11 mouse cellular contexts compared by ENCODE assay signal in the genomic region with DNA sequence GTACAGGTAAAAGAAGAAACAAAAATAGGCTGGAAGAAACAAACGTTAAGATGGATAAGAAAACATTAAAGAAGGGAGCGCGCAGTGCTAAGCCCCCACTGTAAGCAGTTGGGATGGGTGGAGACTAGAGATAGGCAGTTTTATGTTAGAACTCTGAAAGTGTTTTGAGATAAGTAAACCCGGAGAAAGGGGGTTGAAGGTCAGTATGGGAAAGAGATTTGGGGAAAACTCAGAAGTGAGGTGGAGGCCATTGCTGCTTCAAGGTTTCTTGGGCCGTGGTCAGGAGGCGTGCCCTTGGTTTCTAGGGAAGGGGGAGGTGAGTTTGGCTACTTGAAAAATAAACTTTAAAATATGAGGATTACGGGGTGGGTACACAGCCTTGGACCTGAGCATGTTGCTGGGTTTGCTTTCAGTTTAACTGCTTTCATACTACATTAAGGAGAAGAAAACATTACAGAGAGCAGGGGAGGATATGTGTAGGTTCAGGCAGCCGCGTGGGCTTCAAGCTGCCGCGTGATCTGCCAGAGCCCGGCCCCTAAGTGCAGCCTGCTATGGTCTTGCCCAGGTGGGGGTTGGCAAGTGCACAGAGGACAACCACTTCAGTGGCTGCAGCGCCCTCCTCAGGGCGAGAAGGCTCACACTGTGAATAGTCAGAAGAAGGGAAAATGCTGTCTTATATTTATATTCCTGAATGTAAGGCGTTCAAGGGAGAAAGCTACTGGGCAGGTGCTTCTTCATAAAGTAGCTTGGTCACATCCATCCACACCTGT. TPM values are rescaled to one million over a fixed set of nuclear protein-coding genes. Genes with fewer than 3 reads are reported as not detected.
DNase-seq lines count a peak whose midpoint lies in the region; ATAC-seq and TF ChIP-seq lines count a peak whose summit lies in the region.
"Had no signal": no experiment of that assay in that cellular context is flagged by ENCODE, and none has a peak within 500 bp of the region (broad histone marks: within the 10 kb centered on the region; RNA-seq: fewer than 3 reads in every experiment).

No protein-coding gene starts in this region.

- H3K4me2 ChIP-seq in intestine, embryonic 16.5 days (ENCODE audit: low read depth, low read length) = no peak overlapping the region
- H3K4me2 ChIP-seq in midbrain, embryonic 15.5 days = no peak overlapping the region
- no peak overlapping the region for H3K4me2 ChIP-seq in hindbrain, embryonic 16.5 days (ENCODE audit: low read length)
- H3K4me2 ChIP-seq: lung, embryonic 15.5 days had no signal

- no peaks in the 10 kb centered on the region for H3K36me3 ChIP-seq in intestine, embryonic 16.5 days (ENCODE audit: control insufficient read depth, insufficient read depth, low read length)
- no peaks in the 10 kb centered on the region for H3K36me3 ChIP-seq in midbrain, embryonic 15.5 days (replicated peaks)
- no peaks in the 10 kb centered on the region for H3K36me3 ChIP-seq in hindbrain, embryonic 16.5 days (ENCODE audit: control insufficient read depth, insufficient read depth, low read length)
- H3K36me3 ChIP-seq: lung, embryonic 15.5 days had no signal

- peak; percentile 22; the same call in 1 of the 2 replicates for TF ChIP-seq CTCF in gastrocnemius, adult 2 months (IDR thresholded peaks at IDR 0.05)

- no peak for DNase-seq in gastrocnemius, adult 2 months
- DNase-seq in gastrocnemius, postnatal 4 days (ENCODE audit: low spot score in 2 of 2) = no peak
- DNase-seq in ES-CJ7 (ENCODE audit: low read depth, low spot score) = peak; percentile 30
- DNase-seq in lung, postnatal 14 days = peak; percentile 7

- no peak overlapping the region for H3K4me3 ChIP-seq in gastrocnemius, adult 2 months
- no peak overlapping the region for H3K4me3 ChIP-seq in intestine, embryonic 16.5 days (ENCODE audit: low read length)
- H3K4me3 ChIP-seq in midbrain, embryonic 15.5 days = no peak overlapping the region
- no peak overlapping the region for H3K4me3 ChIP-seq in hindbrain, embryonic 16.5 days (ENCODE audit: low read length)
- H3K4me3 ChIP-seq: lung, embryonic 15.5 days had no signal

- ATAC-seq in intestine, embryonic 16.5 days = peak; percentile 38; the same call in 1 of the 2 replicates
- no peak for ATAC-seq in midbrain, embryonic 15.5 days (replicated peaks)
- no peak for ATAC-seq in hindbrain, embryonic 16.5 days
- no peak for ATAC-seq in erythroid progenitor cell, adult 5-6 weeks (replicated peaks; ENCODE audit: low FRiP score, poor library complexity, severe bottlenecking)

- intact Hi-C loops in gastrocnemius, adult 2 months (cut with DNase I) = loop anchor here (10.0 kb wide), 1 partner anchor 273 kb away; no protein-coding TSS in a partner anchor

- H3K27ac ChIP-seq in gastrocnemius, adult 2 months = no peak overlapping the region
- no peak overlapping the region for H3K27ac ChIP-seq in intestine, embryonic 16.5 days (ENCODE audit: low read length)
- H3K27ac ChIP-seq in midbrain, embryonic 15.5 days = no peak overlapping the region
- H3K27ac ChIP-seq in hindbrain, embryonic 16.5 days (ENCODE audit: low read depth, low read length) = no peak overlapping the region
- H3K27ac ChIP-seq: lung, embryonic 15.5 days had no signal

- 53% methylated on average over 15 of the region's 15 CpGs for WGBS in intestine, embryonic 16.5 days
- WGBS in midbrain, embryonic 15.5 days = 72% methylated on average over 15 of the region's 15 CpGs
- WGBS in hindbrain, embryonic 16.5 days = 73% methylated on average over 15 of the region's 15 CpGs

- no peaks in the 10 kb centered on the region for H3K27me3 ChIP-seq in intestine, embryonic 16.5 days (replicated peaks; ENCODE audit: control insufficient read depth, insufficient read depth, low read length)
- H3K27me3 ChIP-seq in midbrain, embryonic 15.5 days (replicated peaks) = no peaks in the 10 kb centered on the region
- no peaks in the 10 kb centered on the region for H3K27me3 ChIP-seq in hindbrain, embryonic 16.5 days (replicated peaks; ENCODE audit: control insufficient read depth, insufficient read depth, low read length)
- H3K27me3 ChIP-seq: CH12.LX; lung, embryonic 15.5 days had no signal

- H3K9me3 ChIP-seq in intestine, embryonic 16.5 days (ENCODE audit: control insufficient read depth, low read length) = no peaks in the 10 kb centered on the region
- H3K9me3 ChIP-seq in midbrain, embryonic 15.5 days = no peaks in the 10 kb centered on the region
- no peaks in the 10 kb centered on the region for H3K9me3 ChIP-seq in hindbrain, embryonic 16.5 days (ENCODE audit: control insufficient read depth, low read length)
- H3K9me3 ChIP-seq: lung, embryonic 15.5 days had no signal

- H3K4me1 ChIP-seq in intestine, embryonic 16.5 days (ENCODE audit: control insufficient read depth, insufficient read depth, low read length) = no peaks in the 10 kb centered on the region
- H3K4me1 ChIP-seq in midbrain, embryonic 15.5 days = no peaks in the 10 kb centered on the region
- no peaks in the 10 kb centered on the region for H3K4me1 ChIP-seq in hindbrain, embryonic 16.5 days (ENCODE audit: control insufficient read depth, insufficient read depth, low read depth, low read length)

- H3K9ac ChIP-seq in intestine, embryonic 16.5 days (ENCODE audit: low read depth, low read length) = no peak overlapping the region
- H3K9ac ChIP-seq in midbrain, embryonic 15.5 days = no peak overlapping the region
- H3K9ac ChIP-seq in hindbrain, embryonic 16.5 days (ENCODE audit: low read depth, low read length) = no peak overlapping the region
- H3K9ac ChIP-seq: lung, embryonic 15.5 days had no signal

RNA-seq across cellular contexts. Expression of gene 4930562C15Rik, which starts 3.4 kb away (rescaled TPM):
- not detected for total RNA-seq in gastrocnemius, adult 2 months (2021)
- total RNA-seq in gastrocnemius, postnatal 4 days (2021) = not detected
- 0.09 and 0.22 TPM in 2 replicates for polyA plus RNA-seq in intestine, embryonic 16.5 days (2015; fragmentation: Nextera tagmentation; extraction: Ambion mirVana)
- 0.19 and 0.52 TPM in 2 replicates for polyA plus RNA-seq in midbrain, embryonic 15.5 days (2015; fragmentation: Nextera tagmentation; extraction: Ambion mirVana)
- 0.13 and 0.19 TPM in 2 replicates for polyA plus RNA-seq in hindbrain, embryonic 16.5 days (2015; fragmentation: Nextera tagmentation; extraction: Ambion mirVana)
- not detected in 2 replicates for total RNA-seq in erythroid progenitor cell, adult 5-6 weeks (2015; ENCODE audit: low replicate concordance)
- not detected in 2 replicates for total RNA-seq in erythroid progenitor cell, adult 5-6 weeks (2017; ENCODE audit: low replicate concordance)
- total RNA-seq: common myeloid progenitor, adult 5-6 weeks had no signal

RNA-seq across cellular contexts. Expression of gene Cdip1, which starts 41.7 kb away (rescaled TPM):
- 10 to 100 TPM; 69.3 to 82.9 TPM for total RNA-seq in gastrocnemius, adult 2 months (2021)
- total RNA-seq in gastrocnemius, postnatal 4 days (2021) = 100 to 1,000 TPM; 107 to 114 TPM
- 97.2 and 100 TPM in 2 replicates for polyA plus RNA-seq in intestine, embryonic 16.5 days (2015; fragmentation: Nextera tagmentation; extraction: Ambion mirVana)
- polyA plus RNA-seq in midbrain, embryonic 15.5 days (2015; fragmentation: Nextera tagmentation; extraction: Ambion mirVana) = 130 and 132 TPM in 2 replicates
- 137 and 143 TPM in 2 replicates for polyA plus RNA-seq in hindbrain, embryonic 16.5 days (2015; fragmentation: Nextera tagmentation; extraction: Ambion mirVana)
- 2.5 and 6.1 TPM in 2 replicates for total RNA-seq in erythroid progenitor cell, adult 5-6 weeks (2015; ENCODE audit: low replicate concordance)
- 4.5 TPM in 2 replicates for total RNA-seq in erythroid progenitor cell, adult 5-6 weeks (2017; ENCODE audit: low replicate concordance)

RNA-seq across cellular contexts. Expression of gene Ubald1, which starts 48.3 kb away (rescaled TPM):
- 10 to 100 TPM; 30.3 to 44.8 TPM for total RNA-seq in gastrocnemius, adult 2 months (2021)
- 10 to 100 TPM; 32.3 to 32.8 TPM for total RNA-seq in gastrocnemius, postnatal 4 days (2021)
- 33.7 and 35.5 TPM in 2 replicates for polyA plus RNA-seq in intestine, embryonic 16.5 days (2015; fragmentation: Nextera tagmentation; extraction: Ambion mirVana)
- 58.2 and 58.7 TPM in 2 replicates for polyA plus RNA-seq in midbrain, embryonic 15.5 days (2015; fragmentation: Nextera tagmentation; extraction: Ambion mirVana)
- 55.2 and 73.2 TPM in 2 replicates for polyA plus RNA-seq in hindbrain, embryonic 16.5 days (2015; fragmentation: Nextera tagmentation; extraction: Ambion mirVana)
- total RNA-seq in erythroid progenitor cell, adult 5-6 weeks (2015; ENCODE audit: low replicate concordance) = 8.3 and 10.1 TPM in 2 replicates
- 0.91 and 1.7 TPM in 2 replicates for total RNA-seq in erythroid progenitor cell, adult 5-6 weeks (2017; ENCODE audit: low replicate concordance)

RNA-seq across cellular contexts. Expression of gene Mgrn1, which starts 54.2 kb away (rescaled TPM):
- 10 to 100 TPM; 53.5 to 66.1 TPM for total RNA-seq in gastrocnemius, adult 2 months (2021)
- total RNA-seq in gastrocnemius, postnatal 4 days (2021) = 10 to 100 TPM; 87.3 to 91.8 TPM
- polyA plus RNA-seq in intestine, embryonic 16.5 days (2015; fragmentation: Nextera tagmentation; extraction: Ambion mirVana) = 82.7 and 84.6 TPM in 2 replicates
- 124 and 131 TPM in 2 replicates for polyA plus RNA-seq in midbrain, embryonic 15.5 days (2015; fragmentation: Nextera tagmentation; extraction: Ambion mirVana)
- 133 and 140 TPM in 2 replicates for polyA plus RNA-seq in hindbrain, embryonic 16.5 days (2015; fragmentation: Nextera tagmentation; extraction: Ambion mirVana)
- total RNA-seq in erythroid progenitor cell, adult 5-6 weeks (2015; ENCODE audit: low replicate concordance) = 8.6 and 10.5 TPM in 2 replicates
- total RNA-seq in erythroid progenitor cell, adult 5-6 weeks (2017; ENCODE audit: low replicate concordance) = 0.38 and 2.2 TPM in 2 replicates

Comparison
In these comparisons a context has a peak if more than half of its experiments do, and no peak if none do; other contexts are left out.
1. DNase-seq: peak in ES-CJ7 (single experiment) and lung, postnatal 14 days (single experiment); none in gastrocnemius, adult 2 months (single experiment) and gastrocnemius, postnatal 4 days (0 of 2).
2. RNA of gene Cdip1, which starts 41.7 kb away (total RNA-seq): 107 to 114 TPM in gastrocnemius, postnatal 4 days and 69.3 to 82.9 TPM in gastrocnemius, adult 2 months; 2.5 to 6.1 TPM in erythroid progenitor cell, adult 5-6 weeks; every median in the first group is over 4 times any median in the second.